Mouse (Mus musculus): Measurements from ENCODE around the gene Sdk2.

GRCm38 (mm10) chr11:114016889-114017392 is 49.9 kb downstream of the Sdk2 start:
- TF ChIP-seq CTCF (IDR thresholded peaks at IDR 0.05; ENCODE audit: extremely low read depth, insufficient read depth, low read length) (no peak), POLR2A (IDR thresholded peaks at IDR 0.05; ENCODE audit: extremely low read depth, insufficient read depth, low read length) (no peak)

Data from cortical plate, adult 2 months (tissue).